Mouse (Mus musculus) C2C12 (cell line): Measurements from ENCODE around the gene Cdipt.

ENCODE experiments used
- CTCF ChIP-seq: IDR thresholded peaks from one replicate; pipeline ENCODE4 v1.5.1; 2011; ENCODE audit not compliant: control insufficient read depth, insufficient read depth, insufficient read length
- FOSL1 ChIP-seq: IDR thresholded peaks from one replicate; pipeline ENCODE4 v1.8.0; 2011; ENCODE audit warnings: mild to moderate bottlenecking, low read length; ENCODE audit not compliant: poor library complexity, insufficient read depth, severe bottlenecking
- MAX ChIP-seq: IDR thresholded peaks from one replicate; pipeline ENCODE4 v1.6.1; 2011; ENCODE audit warnings: mild to moderate bottlenecking, control low read depth
- MYOD1 ChIP-seq: IDR thresholded peaks from one replicate; pipeline ENCODE4 v1.6.1; 2011; ENCODE audit warnings: low read depth; ENCODE audit not compliant: control insufficient read depth, insufficient read length
- MYOG ChIP-seq: IDR thresholded peaks from one replicate; pipeline ENCODE4 v1.6.1; 2011; ENCODE audit not compliant: control insufficient read depth, insufficient read length; ENCODE audit errors: extremely low read depth
- USF1 ChIP-seq: IDR thresholded peaks from one replicate; pipeline ENCODE4 v1.6.1; 2011; ENCODE audit warnings: low read depth, mild to moderate bottlenecking, control low read depth, moderate library complexity

- TF ChIP-seq CTCF (no peak), USF1 (no peak), MYOG (no peak), FOSL1 (no peak), MAX (no peak), MYOD1 (no peak)
Measured at GRCm38 (mm10) chr7:127008239-127009019, 32.7 kb downstream of the Cdipt start.
